Mouse (Mus musculus) neural tube, embryonic 14.5 days (tissue): ENCODE measurements around the gene Hk1. TPM values are rescaled to one million over a fixed set of nuclear protein-coding genes. Genes with fewer than 3 reads are reported as not detected.

Experiments
- ATAC-seq: fragments of 200-750 bp; cut with Nextera tagmentation; 2 replicates; pipeline ENCODE4 v1.8.0; 2017; ENCODE audit warnings: low read depth, mild to moderate bottlenecking, moderate TSS enrichment, moderate library complexity
- H3K27ac ChIP-seq: fragments of 300-500 bp; sonication (generic); 2 replicates; pipeline ENCODE4 v1.5.1; 2014; ENCODE audit warnings: low read depth, mild to moderate bottlenecking, control low read depth, low read length, moderate library complexity, mixed read lengths
- H3K27me3 ChIP-seq: fragments of 300-500 bp; sonication (generic); 2 replicates; pipeline ENCODE4 v1.6.1; 2014; ENCODE audit warnings: low read length; ENCODE audit not compliant: control insufficient read depth, insufficient read depth
- H3K36me3 ChIP-seq: fragments of 300-500 bp; sonication (generic); 2 replicates; pipeline ENCODE4 v1.6.1; 2014; ENCODE audit warnings: low read length, mixed read lengths; ENCODE audit not compliant: control insufficient read depth, insufficient read depth
- H3K4me1 ChIP-seq: fragments of 300-500 bp; sonication (generic); 2 replicates; pipeline ENCODE4 v1.6.1; 2014; ENCODE audit warnings: low read length; ENCODE audit not compliant: control insufficient read depth, insufficient read depth
- H3K4me2 ChIP-seq: fragments of 300-500 bp; sonication (generic); 2 replicates; pipeline ENCODE4 v1.6.1; 2014; ENCODE audit warnings: mild to moderate bottlenecking, low read depth, low read length, control low read depth
- H3K4me3 ChIP-seq: fragments of 300-500 bp; sonication (generic); 2 replicates; pipeline ENCODE4 v1.5.1; 2014; ENCODE audit warnings: low read depth, low read length, control low read depth, mixed read lengths
- H3K9ac ChIP-seq: fragments of 300-500 bp; sonication (generic); replicated peaks from 2 replicates; pipeline ENCODE4 v1.6.1; 2014; ENCODE audit warnings: low read depth, mild to moderate bottlenecking, control low read depth, low read length, mixed read lengths
- H3K9me3 ChIP-seq: fragments of 300-500 bp; sonication (generic); 2 replicates; pipeline ENCODE4 v1.6.1; 2016; ENCODE audit warnings: low read length; ENCODE audit not compliant: control insufficient read depth
- WGBS: fragments of 180-500 bp; shearing (Covaris S2); extraction: QIAGEN DNeasy Blood & Tissue Kit; methylation state at CpG from one replicate; pipeline ENCODE4 v1.1.7; 2014; 5-methylcytosine and 5-hydroxymethylcytosine counted together
- polyA plus RNA-seq: library from polyadenylated mRNA; unstranded; fragments of >200 nt; fragmentation: Nextera tagmentation; extraction: Ambion mirVana; gene quantifications from 2 replicates; pipeline ENCODE4 v1.2.1, GENCODE M21; 2014

The Hk1 gene
- polyA plus RNA-seq, 1 experiment from 2014 or later = 79.7 TPM

- WGBS = 8% methylated on average over 12 of the region's 12 CpGs
- Histone ChIP-seq H3K4me3 (no peak overlapping the region), H3K4me1 (peaks cover 14% of the 10 kb centered on the region), H3K9ac (no peak overlapping the region), H3K27me3 (no peaks in the 10 kb centered on the region), H3K36me3 (no peaks in the 10 kb centered on the region), H3K9me3 (no peaks in the 10 kb centered on the region), H3K4me2 (no peak overlapping the region), H3K27ac (0 out of 2 replicates have a peak overlapping the region, but pooled peaks have one; percentile 2)
- no peak for ATAC-seq
Observed at GRCm38 (mm10) chr10:62336601-62337578, 42.8 kb downstream of the Hk1 start.

GRCm38 (mm10) chr10:62335423-62335776, 44.3 kb downstream of the Hk1 start:
- no peak overlapping the region for H3K4me2 ChIP-seq
- peaks cover 10% of the 10 kb centered on the region for H3K4me1 ChIP-seq
- no peaks in the 10 kb centered on the region for H3K9me3 ChIP-seq
- H3K9ac ChIP-seq = no peak overlapping the region
- no peaks in the 10 kb centered on the region for H3K27me3 ChIP-seq
- H3K36me3 ChIP-seq = no peaks in the 10 kb centered on the region
- no peak overlapping the region for H3K27ac ChIP-seq
- WGBS = 32% methylated on average over 6 of the region's 6 CpGs
- no peak overlapping the region for H3K4me3 ChIP-seq
- ATAC-seq = no peak

GRCm38 (mm10) chr10:62334686-62335422, 44.9 kb downstream of the Hk1 start:
- ATAC-seq = no peak
- no peaks in the 10 kb centered on the region for H3K9me3 ChIP-seq
- H3K4me2 ChIP-seq = no peak overlapping the region

GRCm38 (mm10) chr10:62333269-62333668, 46.4 kb downstream of the Hk1 start:
- no peaks in the 10 kb centered on the region for H3K27me3 ChIP-seq
- H3K4me3 ChIP-seq = no peak overlapping the region
- no peaks in the 10 kb centered on the region for H3K36me3 ChIP-seq
- WGBS = 86% methylated on average over 14 of the region's 14 CpGs
- H3K9ac ChIP-seq = no peak overlapping the region
- peaks cover 2% of the 10 kb centered on the region for H3K4me1 ChIP-seq
- no peak for ATAC-seq
- H3K4me2 ChIP-seq = no peak overlapping the region
- H3K9me3 ChIP-seq = no peaks in the 10 kb centered on the region
- no peak overlapping the region for H3K27ac ChIP-seq

More at GRCm38 (mm10) chr10:62334686-62335422, 44.9 kb downstream of the Hk1 start:
- H3K36me3 ChIP-seq = no peaks in the 10 kb centered on the region
- peaks cover 10% of the 10 kb centered on the region for H3K4me1 ChIP-seq
- H3K4me3 ChIP-seq = no peak overlapping the region
- 55% methylated on average over 20 of the region's 20 CpGs for WGBS
- H3K27me3 ChIP-seq = no peaks in the 10 kb centered on the region
- H3K27ac ChIP-seq = no peak overlapping the region
- no peak overlapping the region for H3K9ac ChIP-seq

- Histone ChIP-seq H3K9me3 (no peaks in the 10 kb centered on the region), H3K4me2 (peak overlapping the region; percentile 22; the same call in 1 of the 2 replicates), H3K9ac (no peak overlapping the region; the same call in 1 of the 2 replicates), H3K4me3 (no peak overlapping the region), H3K36me3 (no peaks in the 10 kb centered on the region), H3K27ac (no peak overlapping the region), H3K4me1 (no peaks in the 10 kb centered on the region), H3K27me3 (no peaks in the 10 kb centered on the region)
- 59% methylated on average over 7 of the region's 7 CpGs for WGBS
- ATAC-seq = peak; percentile 39; the same call in 1 of the 2 replicates
Observed at GRCm38 (mm10) chr10:62332514-62332913, 47.2 kb downstream of the Hk1 start.

GRCm38 (mm10) chr10:62331771-62332170, 47.9 kb downstream of the Hk1 start:
- Histone ChIP-seq H3K9ac (no peak overlapping the region), H3K4me1 (no peaks in the 10 kb centered on the region), H3K4me2 (no peak overlapping the region), H3K27me3 (no peaks in the 10 kb centered on the region), H3K9me3 (no peaks in the 10 kb centered on the region), H3K36me3 (no peaks in the 10 kb centered on the region), H3K27ac (no peak overlapping the region), H3K4me3 (no peak overlapping the region)
- ATAC-seq = no peak
- WGBS = 79% methylated on average over 12 of the region's 12 CpGs

GRCm38 (mm10) chr10:62331296-62331695, 48.4 kb downstream of the Hk1 start:
- WGBS = 97% methylated on average over 8 of the region's 9 CpGs
- H3K4me1 ChIP-seq = no peaks in the 10 kb centered on the region

GRCm38 (mm10) chr10:62329846-62330245, 49.9 kb downstream of the Hk1 start:
- H3K27ac ChIP-seq = no peak overlapping the region
- H3K9ac ChIP-seq = no peak overlapping the region
- no peaks in the 10 kb centered on the region for H3K4me1 ChIP-seq
- H3K36me3 ChIP-seq = no peaks in the 10 kb centered on the region
- ATAC-seq = no peak
- WGBS = 71% methylated on average over 7 of the region's 7 CpGs
- H3K4me2 ChIP-seq = no peak overlapping the region
- H3K4me3 ChIP-seq = no peak overlapping the region
- H3K27me3 ChIP-seq = no peaks in the 10 kb centered on the region
- H3K9me3 ChIP-seq = no peaks in the 10 kb centered on the region

More at GRCm38 (mm10) chr10:62331296-62331695, 48.4 kb downstream of the Hk1 start:
- no peak overlapping the region for H3K4me3 ChIP-seq
- H3K9ac ChIP-seq = no peak overlapping the region
- ATAC-seq = no peak
- H3K9me3 ChIP-seq = no peaks in the 10 kb centered on the region
- H3K36me3 ChIP-seq = no peaks in the 10 kb centered on the region
- H3K4me2 ChIP-seq = no peak overlapping the region
- H3K27me3 ChIP-seq = no peaks in the 10 kb centered on the region
- no peak overlapping the region for H3K27ac ChIP-seq
